Mouse (Mus musculus): ENCODE data around the gene Tlx1. TPM values are rescaled to one million over a fixed set of nuclear protein-coding genes. Genes with fewer than 3 reads are reported as not detected.

The Tlx1 gene
- total RNA-seq, 2 experiments from 2014 or later, result not detected

DNA sequence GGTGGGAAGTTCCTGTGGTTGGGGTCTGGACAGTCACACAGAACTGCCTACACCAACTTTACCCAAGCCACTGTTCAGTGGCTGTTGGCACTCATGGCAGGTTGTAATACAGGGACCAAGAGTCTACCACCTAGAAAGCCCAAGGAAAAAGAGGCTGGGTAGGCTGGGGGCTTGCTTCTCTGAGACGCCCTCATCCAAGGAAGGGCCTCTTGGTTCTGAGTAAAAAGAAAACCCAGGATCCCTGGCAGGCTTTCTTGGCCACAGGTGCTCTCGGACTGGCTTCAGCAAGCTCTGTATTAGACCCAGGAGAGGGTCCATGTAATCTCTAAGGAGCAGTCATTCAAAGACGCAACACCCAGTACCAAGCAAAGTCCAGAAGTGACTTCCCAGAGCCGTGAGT lies 7.7 kb downstream of the Tlx1 start:
- no peak for DNase-seq (ENCODE audit: low spot score in 2 of 2)

DNA sequence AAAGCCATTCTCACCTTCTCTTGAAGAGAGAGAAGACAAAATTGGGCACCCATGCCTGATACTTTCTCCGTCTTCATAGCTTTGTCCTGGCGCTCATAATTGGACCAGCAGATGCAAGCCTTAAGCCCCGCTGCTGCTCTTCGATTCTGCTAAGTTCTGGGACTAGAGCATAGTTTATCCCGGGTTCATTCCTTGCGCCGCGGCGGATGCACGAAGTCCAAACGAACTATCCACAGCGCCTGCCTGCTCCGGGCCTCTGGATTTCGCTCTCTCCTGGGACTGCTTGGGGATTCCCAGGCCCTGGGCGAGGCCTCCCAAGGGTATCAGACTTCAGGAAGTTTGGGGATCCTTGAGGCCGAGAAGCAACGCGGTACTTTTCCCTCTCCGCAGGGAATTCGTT lies 8.4 kb downstream of the Tlx1 start:
- DNase-seq (ENCODE audit: low spot score in 2 of 2), result no peak

DNA sequence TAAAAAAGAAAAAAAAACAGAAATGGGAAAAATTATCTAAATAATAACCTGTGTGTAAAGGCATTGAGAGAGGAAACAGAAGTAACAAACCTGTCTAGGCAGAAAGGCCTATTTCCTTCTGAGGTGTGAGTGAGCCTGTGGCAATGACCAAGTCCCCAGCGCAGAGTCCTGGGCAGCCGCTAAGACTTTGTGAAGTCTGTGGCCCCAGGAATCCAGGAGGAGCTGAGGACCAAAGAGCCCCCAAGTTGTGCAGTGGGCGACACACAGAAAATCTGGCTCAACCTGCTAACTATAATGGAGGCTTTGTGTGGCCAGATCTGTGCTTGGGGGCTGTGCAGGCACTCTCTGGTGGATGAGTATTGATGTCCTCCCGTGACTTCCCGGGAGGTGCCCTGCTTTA lies 9.0 kb downstream of the Tlx1 start:
- DNase-seq (ENCODE audit: low spot score in 2 of 2), result no peak

GRCm38 (mm10) chr19:45159991-45160390 lies 9.5 kb downstream of the Tlx1 start:
- no peak for DNase-seq (ENCODE audit: low spot score in 2 of 2)

GRCm38 (mm10) chr19:45160523-45160922 lies 10.0 kb downstream of the Tlx1 start:
- no peak for DNase-seq (ENCODE audit: low spot score in 2 of 2)

- peak; percentile 62 to 73 for DNase-seq (ENCODE audit: low spot score in 2 of 2)
These were observed 10.6 kb downstream of the Tlx1 start for GRCm38 (mm10) chr19:45161093-45161492.

GRCm38 (mm10) chr19:45162181-45162580 lies 11.7 kb downstream of the Tlx1 start:
- no peak for DNase-seq (ENCODE audit: low spot score in 2 of 2)

GRCm38 (mm10) chr19:45162871-45163270 lies 12.4 kb downstream of the Tlx1 start:
- DNase-seq (ENCODE audit: low spot score in 2 of 2), result no peak

DNA sequence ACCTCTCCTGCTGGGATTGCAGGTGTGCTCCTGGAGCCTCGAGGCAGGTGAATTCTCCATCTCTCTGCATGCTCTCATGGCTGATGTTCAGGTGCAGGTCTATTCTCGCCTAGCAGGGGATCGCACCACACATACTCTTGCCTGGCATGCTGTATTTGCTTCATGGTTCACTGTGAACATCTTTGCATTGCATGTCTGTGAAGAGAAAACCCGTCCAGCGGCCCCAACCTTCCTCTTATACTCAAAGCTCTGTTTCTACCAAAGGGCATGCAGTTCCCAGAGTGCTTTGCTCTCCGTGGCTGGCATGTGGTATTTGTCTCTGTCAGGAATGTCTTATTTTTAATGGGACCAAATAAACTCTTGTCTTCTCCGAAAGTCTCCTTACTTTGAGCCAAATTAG lies 20.0 kb downstream of the Tlx1 start:
- no peak for DNase-seq (ENCODE audit: low spot score in 2 of 2)

- peak in 1 of 2 experiments; percentile 42 for DNase-seq (ENCODE audit: low spot score in 2 of 2)
These were observed 24.3 kb downstream of the Tlx1 start for GRCm38 (mm10) chr19:45174803-45175202.

DNA sequence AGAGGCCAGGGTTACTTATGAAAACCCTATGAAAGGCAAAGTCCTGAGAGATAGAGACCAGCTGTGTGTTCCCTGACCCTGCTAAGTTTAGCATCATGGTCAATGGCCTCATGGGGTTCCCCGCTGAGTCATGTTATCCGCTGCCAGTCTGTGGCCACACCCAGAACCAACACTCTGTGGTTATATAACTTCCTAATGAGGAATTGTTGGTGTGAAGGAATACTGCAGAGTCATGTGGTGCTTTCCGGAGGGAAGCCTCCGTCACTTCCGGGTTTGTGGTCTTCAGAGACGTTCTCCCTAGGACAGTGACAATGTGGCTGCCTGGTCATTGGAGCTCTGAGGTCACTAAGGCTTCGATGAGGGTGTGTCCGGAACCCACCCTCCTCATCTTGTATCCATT lies 25.8 kb downstream of the Tlx1 start:
- no peak for DNase-seq (ENCODE audit: low spot score in 2 of 2)

GRCm38 (mm10) chr19:45177004-45177737 lies 26.7 kb downstream of the Tlx1 start:
- DNase-seq (ENCODE audit: low spot score in 2 of 2), result peak; percentile 60 to 64

DNA sequence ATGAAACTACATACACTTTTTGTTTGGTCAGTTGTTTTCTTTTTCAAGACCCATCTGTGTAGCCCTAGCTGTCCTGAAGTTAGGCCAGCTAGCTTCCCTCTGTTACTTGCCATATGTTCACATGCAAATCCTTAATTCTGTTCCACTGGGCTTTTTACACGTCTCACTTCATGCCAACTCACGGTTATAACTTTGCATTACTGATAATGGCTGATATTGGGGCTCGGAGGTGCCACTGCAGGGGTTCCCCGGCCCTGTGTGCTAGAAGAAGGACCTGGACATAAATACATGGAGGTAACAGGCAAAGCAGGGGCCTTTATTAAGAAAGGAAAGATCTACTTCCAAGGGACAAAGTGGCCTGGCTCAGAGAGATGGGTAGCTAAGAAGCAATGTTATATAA lies 29.0 kb downstream of the Tlx1 start:
- DNase-seq (ENCODE audit: low spot score in 2 of 2), result no peak

- DNase-seq (ENCODE audit: low spot score in 2 of 2), result no peak
These were observed 30.0 kb downstream of the Tlx1 start for GRCm38 (mm10) chr19:45180447-45180846.

- DNase-seq (ENCODE audit: low spot score in 2 of 2), result no peak
These were observed 44.2 kb downstream of the Tlx1 start for GRCm38 (mm10) chr19:45194651-45195050.

- DNase-seq (ENCODE audit: low spot score in 2 of 2), result no peak
These were observed 46.5 kb downstream of the Tlx1 start for GRCm38 (mm10) chr19:45196967-45197366.

- no peak for DNase-seq (ENCODE audit: low spot score in 2 of 2)
These were observed 55.0 kb downstream of the Tlx1 start for GRCm38 (mm10) chr19:45205311-45206105.

Other genes with a start within 250 kb of the Tlx1 start
- 10 to 100 TPM; 20.9 to 21.8 TPM for gene Slf2, start 219.5 kb upstream of the Tlx1 start, total RNA-seq (2021)
- 1 to 10 TPM; 4.1 to 5.5 TPM for gene Sema4g, start 161.6 kb upstream of the Tlx1 start, total RNA-seq (2021)
- 10 to 100 TPM; 24.7 to 30.5 TPM for gene Twnk, start 145.0 kb upstream of the Tlx1 start, total RNA-seq (2021)
- gene Mrpl43, start 144.2 kb upstream of the Tlx1 start, total RNA-seq (2021), result 10 to 100 TPM; 45.2 to 48.3 TPM
- gene Lzts2, start 136.3 kb upstream of the Tlx1 start, total RNA-seq (2021), result 10 to 100 TPM; 70.6 to 72.7 TPM
- gene Pdzd7, start 105.0 kb upstream of the Tlx1 start, total RNA-seq (2021), result under 1 TPM; 0.13 to 0.48 TPM
- gene Sfxn3, start 103.2 kb upstream of the Tlx1 start, total RNA-seq (2021), result 10 to 100 TPM; 50.1 to 51.8 TPM
- 1 to 10 TPM; 5.2 to 7.4 TPM for gene Kazald1, start 75.4 kb upstream of the Tlx1 start, total RNA-seq (2021)
- gene Lbx1, start 85.1 kb downstream of the Tlx1 start, total RNA-seq (2021), result under 1 TPM in 1 of 2 experiments, not detected in 1; 0.22 TPM
- 10 to 100 TPM; 33.6 to 37.1 TPM for gene Btrc, start 213.1 kb downstream of the Tlx1 start, total RNA-seq (2021)

Measured in adrenal gland, adult 18-20 months (tissue).